Mouse (Mus musculus) pancreas, adult 10 weeks (tissue): ENCODE measurements around the gene Smpd4. TPM values are rescaled to one million over a fixed set of nuclear protein-coding genes. Genes with fewer than 3 reads are reported as not detected.

Experiments
- polyA plus RNA-seq: library from polyadenylated mRNA; stranded (reverse); fragments of 350-450 nt; fragmentation: Illumina TruSeq; extraction: RNeasy Lipid Tissue Mini Kit (QIAGEN cat#74804); gene quantifications from one replicate; pipeline ENCODE4 v1.2.3, GENCODE M21; 2015; ENCODE audit warnings: low read depth, low replicate concordance; ENCODE audit not compliant: insufficient read depth

The Smpd4 gene
- 5.9 TPM for polyA plus RNA-seq

GRCm38 (mm10) chr16:17619198-17620105 is at the start of gene Smpd4:
Gene Smpd4, plus strand, starts transcription at chr16:17619354.

GRCm38 (mm10) chr16:17583064-17583463 is 36.1 kb upstream of the Smpd4 start, which contains the start of gene Slc7a4:
Gene Slc7a4, minus strand, starts transcription at chr16:17583214.

GRCm38 (mm10) chr16:17646310-17647114 is 27.4 kb downstream of the Smpd4 start, which contains the start of gene Ccdc74a:
Gene Ccdc74a, plus strand, starts transcription at chr16:17646470.

Other genes starting within 250 kb of the Smpd4 start
- 4.2 TPM for gene Snap29, start 213.4 kb upstream of the Smpd4 start, polyA plus RNA-seq
- 22.8 TPM for gene Pi4ka, start 213.0 kb upstream of the Smpd4 start, polyA plus RNA-seq
- 4.9 TPM for gene Crkl, start 167.4 kb upstream of the Smpd4 start, polyA plus RNA-seq
- 5.8 TPM for gene Aifm3, start 129.7 kb upstream of the Smpd4 start, polyA plus RNA-seq
- 80.6 TPM for gene Lztr1, start 110.7 kb upstream of the Smpd4 start, polyA plus RNA-seq
- gene Thap7, start 88.2 kb upstream of the Smpd4 start, polyA plus RNA-seq = 11.2 TPM
- gene Lrrc74b, start 58.1 kb upstream of the Smpd4 start, polyA plus RNA-seq = not detected
- 1.2 TPM for gene P2rx6, start 57.5 kb upstream of the Smpd4 start, polyA plus RNA-seq
- 13.4 TPM for gene Slc7a4, start 36.1 kb upstream of the Smpd4 start, polyA plus RNA-seq
- gene Ccdc74a, start 27.1 kb downstream of the Smpd4 start, polyA plus RNA-seq = not detected
- gene Med15, start 113.5 kb downstream of the Smpd4 start, polyA plus RNA-seq = 16.9 TPM
- 11.5 TPM for gene Klhl22, start 140.3 kb downstream of the Smpd4 start, polyA plus RNA-seq
- 5.3 TPM for gene Scarf2, start 177.9 kb downstream of the Smpd4 start, polyA plus RNA-seq
- gene B830017H08Rik, start 213.8 kb downstream of the Smpd4 start, polyA plus RNA-seq = 4.5 TPM
- gene Car15, start 219.0 kb downstream of the Smpd4 start, polyA plus RNA-seq = 17.0 TPM